Mouse (Mus musculus): ENCODE measurements at regions not wholly inside any gene's neighbourhood (a gene's known extent, or its start where the extent isn't known, plus 50 kb on each side); places are given as distances from the start of the nearest gene placed in this dataset.

GRCm38 (mm10) chr5:64679996-64680625, 123.1 kb upstream of the Klf3 start:
- dilution Hi-C loops (cut with MboI; ENCODE audit: extremely low pct_ligation_motif_present, extremely low pct_unique_long_range_greater_than_20kb, low sequenced_read_pairs) = no loop called here

DNA sequence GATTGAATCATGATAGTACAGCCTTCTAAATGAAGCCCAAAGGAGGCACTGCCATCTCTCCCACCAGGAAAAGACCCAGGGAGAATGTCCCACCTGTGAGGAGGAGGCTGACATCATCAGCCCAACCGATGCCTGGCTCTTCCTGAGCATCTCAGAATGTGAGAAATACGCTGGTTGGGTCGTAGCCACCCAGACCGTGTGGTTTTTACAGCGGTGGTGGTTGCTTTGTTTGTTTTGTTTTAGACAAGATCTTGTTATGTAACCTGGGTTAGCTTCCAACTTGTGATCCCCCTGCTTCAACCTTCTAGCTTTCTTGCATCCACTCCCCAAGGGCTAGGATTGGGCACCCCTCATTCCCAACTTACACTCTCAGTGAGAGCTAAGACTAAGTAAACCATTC, 122.0 kb upstream of the Klf3 start:
- H3K79me2 ChIP-seq (replicated peaks; ENCODE audit: control insufficient read depth, extremely low read depth, insufficient read depth, poor library complexity, severe bottlenecking) = no peaks in the 10 kb centered on the region
- H3K9ac ChIP-seq (ENCODE audit: insufficient read depth, low read depth) = no peak overlapping the region
- H3K4me2 ChIP-seq (ENCODE audit: insufficient read depth, low read depth, poor library complexity, severe bottlenecking) = no peak overlapping the region
- no peaks in the 10 kb centered on the region for H3K36me3 ChIP-seq (replicated peaks in 1 of 2; ENCODE audit: control insufficient read depth in 1 of 2, insufficient read depth in 1 of 2, low read length in 1 of 2)
- peaks cover 3 to 30% of the 10 kb centered on the region in 2 experiments; a peak in 2 of 4 replicates for H3K4me1 ChIP-seq (ENCODE audit: control insufficient read depth in 1 of 2, insufficient read depth in 2 of 2)
- in situ Hi-C loops (cut with MboI; ENCODE audit: low pct_ligation_motif_present, low pct_unique_long_range_greater_than_20kb, low sequenced_read_pairs) = no loop called here
- no peak for DNase-seq (ENCODE audit: extremely low read depth)
- H3K4me3 ChIP-seq (replicated peaks in 1 of 3; ENCODE audit: low read depth in 2 of 3, low read length in 2 of 3, poor library complexity in 1 of 3) = no peak overlapping the region
- TF ChIP-seq NELFE (IDR thresholded peaks at IDR 0.05; ENCODE audit: low read depth, low read length) (no peak), KAT2A (IDR thresholded peaks at IDR 0.05; ENCODE audit: insufficient replicate concordance, low read length) (no peak), ZC3H11A (IDR thresholded peaks at IDR 0.05; ENCODE audit: low read depth, low read length) (no peak), ELF1 (IDR thresholded peaks at IDR 0.05; ENCODE audit: low read depth, low read length) (no peak), IRF4 (IDR thresholded peaks at IDR 0.05; ENCODE audit: low read depth, low read length) (no peak), MXI1 (IDR thresholded peaks at IDR 0.05; ENCODE audit: low read depth, low read length) (no peak), MEF2A (IDR thresholded peaks at IDR 0.05; ENCODE audit: borderline replicate concordance, low read depth, low read length) (no peak), MAX (IDR thresholded peaks at IDR 0.05; ENCODE audit: low read length) (no peak)
- no peak overlapping the region for H3K27ac ChIP-seq (ENCODE audit: insufficient read depth, low read depth)
- no peaks in the 10 kb centered on the region for H3K9me3 ChIP-seq (replicated peaks; ENCODE audit: low read length)
- dilution Hi-C loops (cut with MboI; ENCODE audit: extremely low pct_ligation_motif_present, extremely low pct_unique_long_range_greater_than_20kb, low sequenced_read_pairs) = no loop called here
- no peaks in the 10 kb centered on the region for H3K27me3 ChIP-seq (replicated peaks)

More at GRCm38 (mm10) chr5:64679996-64680625, 123.1 kb upstream of the Klf3 start:
- Histone ChIP-seq H3K9ac (ENCODE audit: insufficient read depth, low read depth) (no peak overlapping the region), H3K4me1 (ENCODE audit: control insufficient read depth in 1 of 2, insufficient read depth in 2 of 2) (peaks cover 3 to 34% of the 10 kb centered on the region in 2 experiments; a peak in 2 of 4 replicates), H3K4me2 (ENCODE audit: insufficient read depth, low read depth, poor library complexity, severe bottlenecking) (no peak overlapping the region), H3K36me3 (replicated peaks in 1 of 2; ENCODE audit: control insufficient read depth in 1 of 2, insufficient read depth in 1 of 2, low read length in 1 of 2) (no peaks in the 10 kb centered on the region), H3K4me3 (replicated peaks in 1 of 3; ENCODE audit: low read depth in 2 of 3, low read length in 2 of 3, poor library complexity in 1 of 3) (no peak overlapping the region), H3K79me2 (replicated peaks; ENCODE audit: control insufficient read depth, extremely low read depth, insufficient read depth, poor library complexity, severe bottlenecking) (no peaks in the 10 kb centered on the region), H3K27ac (ENCODE audit: insufficient read depth, low read depth) (no peak overlapping the region), H3K9me3 (replicated peaks; ENCODE audit: low read length) (no peaks in the 10 kb centered on the region), H3K27me3 (replicated peaks) (no peaks in the 10 kb centered on the region)
- DNase-seq (ENCODE audit: extremely low read depth) = no peak
- TF ChIP-seq JUND (conservative IDR thresholded peaks at IDR 0.05; ENCODE audit: low read depth, low read length) = no peak
- TF ChIP-seq GABPA (IDR thresholded peaks at IDR 0.05; ENCODE audit: insufficient replicate concordance, low read depth, low read length) = no peak
- in situ Hi-C loops (cut with MboI; ENCODE audit: low pct_ligation_motif_present, low pct_unique_long_range_greater_than_20kb, low sequenced_read_pairs) = no loop called here

GRCm38 (mm10) chr5:64682326-64682845, 120.8 kb upstream of the Klf3 start:
- Histone ChIP-seq H3K79me2 (replicated peaks; ENCODE audit: control insufficient read depth, extremely low read depth, insufficient read depth, poor library complexity, severe bottlenecking) (no peaks in the 10 kb centered on the region), H3K27ac (ENCODE audit: insufficient read depth, low read depth) (no peak overlapping the region), H3K4me1 (ENCODE audit: control insufficient read depth in 1 of 2, insufficient read depth in 2 of 2) (peaks cover 0 to 18% of the 10 kb centered on the region in 2 experiments; a peak in 2 of 4 replicates), H3K4me2 (ENCODE audit: insufficient read depth, low read depth, poor library complexity, severe bottlenecking) (no peak overlapping the region), H3K27me3 (replicated peaks) (no peaks in the 10 kb centered on the region), H3K4me3 (replicated peaks in 1 of 3; ENCODE audit: low read depth in 2 of 3, low read length in 2 of 3, poor library complexity in 1 of 3) (no peak overlapping the region), H3K9me3 (replicated peaks; ENCODE audit: low read length) (peaks cover 5% of the 10 kb centered on the region), H3K9ac (ENCODE audit: insufficient read depth, low read depth) (no peak overlapping the region), H3K36me3 (replicated peaks in 1 of 2; ENCODE audit: control insufficient read depth in 1 of 2, insufficient read depth in 1 of 2, low read length in 1 of 2) (no peaks in the 10 kb centered on the region)
- no peak for DNase-seq (ENCODE audit: extremely low read depth)
- no peak for TF ChIP-seq ZNF384 (IDR thresholded peaks at IDR 0.05; ENCODE audit: low read depth, low read length)
- no peak for TF ChIP-seq JUN (IDR thresholded peaks at IDR 0.05; ENCODE audit: insufficient read depth, low read depth, low read length)
- TF ChIP-seq IRF4 (IDR thresholded peaks at IDR 0.05; ENCODE audit: low read depth, low read length) = no peak
- no peak for TF ChIP-seq CTCF (conservative IDR thresholded peaks at IDR 0.05 in 1 of 2, IDR thresholded peaks at IDR 0.05 in 1 of 2; ENCODE audit: low read depth in 2 of 2, low read length in 2 of 2)
- TF ChIP-seq USF2 (conservative IDR thresholded peaks at IDR 0.05; ENCODE audit: low read depth, low read length) = no peak
- no peak for TF ChIP-seq MXI1 (IDR thresholded peaks at IDR 0.05; ENCODE audit: low read depth, low read length)
- no peak for TF ChIP-seq ZC3H11A (IDR thresholded peaks at IDR 0.05; ENCODE audit: low read depth, low read length)
- TF ChIP-seq MEF2A (IDR thresholded peaks at IDR 0.05; ENCODE audit: borderline replicate concordance, low read depth, low read length) = no peak
- TF ChIP-seq NRF1 (IDR thresholded peaks at IDR 0.05; ENCODE audit: low read depth, low read length) = no peak
- no peak for TF ChIP-seq NELFE (IDR thresholded peaks at IDR 0.05; ENCODE audit: low read depth, low read length)
- no peak for TF ChIP-seq RAD21 (IDR thresholded peaks at IDR 0.05; ENCODE audit: low read depth, low read length)
- TF ChIP-seq ETS1 (conservative IDR thresholded peaks at IDR 0.05; ENCODE audit: low read depth, low read length) = no peak
- TF ChIP-seq POLR2A (IDR thresholded peaks at IDR 0.05; ENCODE audit: low read depth, low read length) = no peak
- TF ChIP-seq USF1 (IDR thresholded peaks at IDR 0.05; ENCODE audit: low read depth, low read length) = no peak
- in situ Hi-C loops (cut with MboI; ENCODE audit: low pct_ligation_motif_present, low pct_unique_long_range_greater_than_20kb, low sequenced_read_pairs) (no loop called here), dilution Hi-C loops (cut with MboI; ENCODE audit: extremely low pct_ligation_motif_present, extremely low pct_unique_long_range_greater_than_20kb, low sequenced_read_pairs) (no loop called here)

Measured in CH12.LX (cell line).